Mouse (Mus musculus) liver, adult 2 months (tissue): ENCODE results near the gene Smg9.

Source experiments
- CTCF ChIP-seq: fragments of 200-500 bp; IDR thresholded peaks from 2 replicates; pipeline ENCODE4 v1.5.1; 2011; ENCODE audit warnings: low read depth, low read length, control low read depth
- POLR2A ChIP-seq: fragments of 200-500 bp; IDR thresholded peaks from 2 replicates; pipeline ENCODE4 v1.6.1; 2011; ENCODE audit warnings: low read length, control low read depth; ENCODE audit not compliant: insufficient read depth; ENCODE audit errors: extremely low read depth

GRCm38 (mm10) chr7:24423107-24423763 is 23.8 kb downstream of the Smg9 start:
- TF ChIP-seq CTCF = no peak
- no peak for TF ChIP-seq POLR2A
